Mouse (Mus musculus) cerebellum, postnatal 10 days (tissue): ENCODE results near the gene Olfr494.

ENCODE experiments used
- DNase-seq, 2 experiments: peaks; one replicate each; pipeline ENCODE4 v3.0.0; 2021; ENCODE audit warnings: mixed read lengths in 2 of 2

The Olfr494 gene

GRCm38 (mm10) chr7:108365035-108365434 is at the start of gene Olfr494:
Gene Olfr494 (plus strand): TSS chr7:108365335.
- no peak for DNase-seq

GRCm38 (mm10) chr7:108323574-108323973 is 41.6 kb upstream of the Olfr494 start, which contains the start of gene Olfr492:
Gene Olfr492 (minus strand): TSS chr7:108323674.
- DNase-seq, result no peak

GRCm38 (mm10) chr7:108346879-108347278 is 18.3 kb upstream of the Olfr494 start, which contains the start of gene Olfr493:
Gene Olfr493 (minus strand): TSS chr7:108346979.
- no peak for DNase-seq

- DNase-seq, result no peak
Measured at GRCm38 (mm10) chr7:108392867-108393266, 27.7 kb downstream of the Olfr494 start, which contains the start of gene Olfr495. Gene Olfr495 (plus strand): TSS chr7:108393167.
